Mouse (Mus musculus) liver, embryonic 11.5 days (tissue): ENCODE results near the gene Ctcfl. TPM values are rescaled to one million over a fixed set of nuclear protein-coding genes. Genes with fewer than 3 reads are reported as not detected.

Experiments
- ATAC-seq: fragments of 200-750 bp; cut with Nextera tagmentation; replicated peaks from 2 replicates; pipeline ENCODE4 v1.8.0; 2017; ENCODE audit warnings: moderate number of reproducible peaks, mild to moderate bottlenecking, moderate TSS enrichment, moderate library complexity; ENCODE audit not compliant: low FRiP score
- DNase-seq: peaks from one replicate; pipeline ENCODE4 v3.0.0-alpha.2; 2017; ENCODE audit warnings: low spot score
- H3K27ac ChIP-seq: fragments of 300-500 bp; sonication (generic); 2 replicates; pipeline ENCODE4 v1.5.1; 2014; ENCODE audit warnings: mild to moderate bottlenecking, low read depth, low read length, control low read depth
- H3K27me3 ChIP-seq: fragments of 300-500 bp; sonication (generic); replicated peaks from 2 replicates; pipeline ENCODE4 v1.6.1; 2014; ENCODE audit warnings: low read length, mixed read lengths; ENCODE audit not compliant: control insufficient read depth, insufficient read depth
- H3K36me3 ChIP-seq: fragments of 300-500 bp; sonication (generic); 2 replicates; pipeline ENCODE4 v1.6.1; 2014; ENCODE audit warnings: mild to moderate bottlenecking, low read length, moderate library complexity, mixed read lengths; ENCODE audit not compliant: control insufficient read depth, insufficient read depth
- H3K4me1 ChIP-seq: fragments of 300-500 bp; sonication (generic); replicated peaks from 2 replicates; pipeline ENCODE4 v1.6.1; 2014; ENCODE audit warnings: low read length, mixed read lengths; ENCODE audit not compliant: control insufficient read depth, insufficient read depth
- H3K4me2 ChIP-seq: fragments of 300-500 bp; sonication (generic); 2 replicates; pipeline ENCODE4 v1.6.1; 2014; ENCODE audit warnings: mild to moderate bottlenecking, control low read depth, moderate library complexity
- H3K4me3 ChIP-seq: fragments of 300-500 bp; sonication (generic); 2 replicates; pipeline ENCODE4 v1.5.1; 2014; ENCODE audit warnings: low read depth, low read length, control low read depth
- H3K9ac ChIP-seq: fragments of 300-500 bp; sonication (generic); 2 replicates; pipeline ENCODE4 v1.6.1; 2014; ENCODE audit warnings: low read depth, low read length, control low read depth
- H3K9me3 ChIP-seq: fragments of 300-500 bp; sonication (generic); 2 replicates; pipeline ENCODE4 v1.6.1; 2016; ENCODE audit warnings: low read length, inconsistent platforms, mixed read lengths; ENCODE audit not compliant: control insufficient read depth
- WGBS: fragments of 180-500 bp; shearing (Covaris S2); extraction: QIAGEN DNeasy Blood & Tissue Kit; methylation state at CpG from one replicate; pipeline ENCODE4 v1.1.7; 2014; 5-methylcytosine and 5-hydroxymethylcytosine counted together
- polyA plus RNA-seq: library from polyadenylated mRNA; unstranded; fragments of >200 nt; fragmentation: Nextera tagmentation; extraction: Ambion mirVana; gene quantifications from 2 replicates; pipeline ENCODE4 v1.2.1, GENCODE M21; 2014

Gene Ctcfl
- polyA plus RNA-seq, 1 experiment from 2014 or later, result 0.07 TPM

DNA sequence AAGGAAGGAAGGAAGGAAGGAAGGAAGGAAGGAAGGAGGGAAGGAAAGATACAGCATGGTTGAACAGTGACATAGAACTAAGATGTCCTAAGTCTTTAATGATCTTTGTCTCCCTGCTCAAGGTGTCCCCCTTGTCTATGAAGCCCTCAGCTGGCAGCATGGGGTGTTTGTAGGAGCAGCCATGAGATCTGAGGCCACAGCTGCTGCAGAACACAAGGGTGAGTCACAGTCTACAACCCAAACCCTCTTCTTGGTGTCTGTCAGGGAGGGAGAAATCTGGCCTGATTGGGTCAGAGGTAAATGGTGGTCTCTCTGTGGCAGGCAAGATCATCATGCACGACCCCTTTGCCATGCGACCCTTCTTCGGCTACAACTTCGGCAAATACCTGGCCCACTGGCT, 38.5 kb upstream of the Ctcfl start:
- Histone ChIP-seq H3K9ac (no peak overlapping the region), H3K36me3 (no peaks in the 10 kb centered on the region), H3K9me3 (no peaks in the 10 kb centered on the region), H3K4me3 (no peak overlapping the region), H3K27ac (no peak overlapping the region), H3K27me3 (no peaks in the 10 kb centered on the region), H3K4me2 (no peak overlapping the region), H3K4me1 (no peaks in the 10 kb centered on the region; the same call in 1 of the 2 replicates)
- no peak for DNase-seq
- ATAC-seq, result no peak
- WGBS, result 88% methylated on average over 4 of the region's 4 CpGs

DNA sequence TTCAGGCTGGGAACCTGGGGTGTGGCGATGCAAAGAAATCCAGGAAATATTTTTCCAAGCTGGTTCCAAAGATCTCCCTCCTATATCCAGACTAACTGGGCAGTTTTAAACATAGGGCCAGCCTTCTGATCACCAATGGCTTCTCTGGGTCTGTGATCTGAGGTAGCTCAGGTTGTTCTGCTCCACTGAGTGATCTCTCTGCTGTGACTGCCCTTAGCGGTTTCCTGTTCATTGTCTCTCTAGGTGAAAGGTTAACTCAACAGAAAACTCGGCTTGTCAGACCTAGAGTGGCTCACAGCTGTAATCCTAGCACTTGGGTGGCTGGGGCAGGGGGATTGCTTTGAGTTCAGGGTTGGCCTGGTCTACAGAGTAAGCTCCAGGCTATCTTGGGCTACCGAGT, 38.1 kb upstream of the Ctcfl start:
- DNase-seq, result no peak

GRCm38 (mm10) chr2:173156923-173157322, 37.6 kb upstream of the Ctcfl start:
- H3K4me3 ChIP-seq, result no peak overlapping the region
- ATAC-seq (no peak), DNase-seq (no peak)
- H3K4me2 ChIP-seq, result no peak overlapping the region
- H3K9me3 ChIP-seq, result no peaks in the 10 kb centered on the region
- H3K27ac ChIP-seq, result no peak overlapping the region
- H3K36me3 ChIP-seq, result no peaks in the 10 kb centered on the region
- H3K9ac ChIP-seq, result no peak overlapping the region
- WGBS, result 84% methylated on average over 13 of the region's 13 CpGs
- H3K4me1 ChIP-seq, result no peaks in the 10 kb centered on the region; the same call in 1 of the 2 replicates
- H3K27me3 ChIP-seq, result no peaks in the 10 kb centered on the region

More for the DNA sequence above, 38.1 kb upstream of the Ctcfl start:
- Histone ChIP-seq H3K9ac (no peak overlapping the region), H3K27ac (no peak overlapping the region), H3K9me3 (no peaks in the 10 kb centered on the region), H3K36me3 (no peaks in the 10 kb centered on the region), H3K4me2 (no peak overlapping the region), H3K4me1 (no peaks in the 10 kb centered on the region; the same call in 1 of the 2 replicates), H3K4me3 (no peak overlapping the region), H3K27me3 (no peaks in the 10 kb centered on the region)
- no peak for ATAC-seq
- WGBS, result 60% methylated on average over 4 of the region's 4 CpGs

- no peak overlapping the region for H3K9ac ChIP-seq
- no peaks in the 10 kb centered on the region for H3K9me3 ChIP-seq
- no peaks in the 10 kb centered on the region; the same call in 1 of the 2 replicates for H3K4me1 ChIP-seq
- no peak overlapping the region for H3K4me2 ChIP-seq
- DNase-seq (no peak), ATAC-seq (no peak)
- H3K27me3 ChIP-seq, result no peaks in the 10 kb centered on the region
- H3K4me3 ChIP-seq, result no peak overlapping the region
- 88% methylated on average over 10 of the region's 10 CpGs for WGBS
- H3K36me3 ChIP-seq, result no peaks in the 10 kb centered on the region
- H3K27ac ChIP-seq, result no peak overlapping the region
Observed at GRCm38 (mm10) chr2:173155907-173156306, 36.6 kb upstream of the Ctcfl start.

GRCm38 (mm10) chr2:173154962-173155361, 35.6 kb upstream of the Ctcfl start:
- Histone ChIP-seq H3K4me3 (no peak overlapping the region), H3K9me3 (no peaks in the 10 kb centered on the region), H3K9ac (no peak overlapping the region), H3K36me3 (no peaks in the 10 kb centered on the region), H3K4me2 (no peak overlapping the region), H3K27me3 (no peaks in the 10 kb centered on the region), H3K4me1 (no peaks in the 10 kb centered on the region; the same call in 1 of the 2 replicates), H3K27ac (no peak overlapping the region)
- DNase-seq (no peak), ATAC-seq (no peak)
- 85% methylated on average over 14 of the region's 14 CpGs for WGBS

DNA sequence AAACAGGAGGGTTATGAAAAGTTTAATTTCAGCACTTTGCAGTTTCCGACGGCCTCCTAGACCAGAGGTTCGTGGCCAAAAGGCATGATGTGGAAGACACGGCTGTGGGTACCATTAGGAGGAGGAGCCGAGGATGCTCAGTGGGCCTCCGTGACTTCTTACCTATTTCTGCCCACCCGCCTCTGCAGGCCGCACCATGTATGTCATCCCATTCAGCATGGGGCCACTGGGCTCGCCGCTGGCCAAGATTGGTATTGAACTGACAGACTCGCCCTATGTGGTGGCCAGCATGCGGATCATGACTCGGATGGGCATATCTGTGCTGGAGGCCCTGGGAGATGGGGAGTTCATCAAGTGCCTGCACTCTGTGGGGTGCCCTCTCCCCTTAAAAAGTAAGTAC, 35.2 kb upstream of the Ctcfl start:
- Histone ChIP-seq H3K9me3 (no peaks in the 10 kb centered on the region), H3K36me3 (no peaks in the 10 kb centered on the region), H3K9ac (no peak overlapping the region), H3K27me3 (no peaks in the 10 kb centered on the region), H3K27ac (no peak overlapping the region), H3K4me2 (no peak overlapping the region), H3K4me3 (no peak overlapping the region), H3K4me1 (no peaks in the 10 kb centered on the region; the same call in 1 of the 2 replicates)
- ATAC-seq (no peak), DNase-seq (no peak)
- WGBS, result 87% methylated on average over 13 of the region's 13 CpGs

DNA sequence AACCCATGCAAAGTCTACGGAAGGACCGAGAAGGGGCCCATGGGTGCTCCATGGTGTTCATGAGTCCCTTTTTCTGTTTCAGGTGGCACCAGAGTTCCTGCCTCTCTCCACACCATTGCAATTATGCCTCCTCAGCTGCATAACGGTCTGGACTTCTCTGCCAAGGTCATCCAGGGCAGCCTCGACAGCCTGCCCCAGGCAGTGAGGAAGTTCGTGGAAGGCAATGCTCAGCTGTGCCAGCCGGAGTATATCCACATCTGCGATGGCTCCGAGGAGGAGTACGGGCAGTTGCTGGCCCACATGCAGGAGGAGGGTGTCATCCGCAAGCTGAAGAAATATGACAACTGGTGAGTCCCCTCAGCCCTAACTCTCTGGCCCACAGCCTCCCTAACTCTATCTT, 33.9 kb upstream of the Ctcfl start:
- Histone ChIP-seq H3K9me3 (no peaks in the 10 kb centered on the region), H3K27me3 (no peaks in the 10 kb centered on the region), H3K27ac (no peak overlapping the region), H3K36me3 (no peaks in the 10 kb centered on the region), H3K9ac (no peak overlapping the region), H3K4me3 (no peak overlapping the region), H3K4me2 (no peak overlapping the region), H3K4me1 (no peaks in the 10 kb centered on the region)
- 83% methylated on average over 10 of the region's 10 CpGs for WGBS
- DNase-seq (no peak), ATAC-seq (no peak)

DNA sequence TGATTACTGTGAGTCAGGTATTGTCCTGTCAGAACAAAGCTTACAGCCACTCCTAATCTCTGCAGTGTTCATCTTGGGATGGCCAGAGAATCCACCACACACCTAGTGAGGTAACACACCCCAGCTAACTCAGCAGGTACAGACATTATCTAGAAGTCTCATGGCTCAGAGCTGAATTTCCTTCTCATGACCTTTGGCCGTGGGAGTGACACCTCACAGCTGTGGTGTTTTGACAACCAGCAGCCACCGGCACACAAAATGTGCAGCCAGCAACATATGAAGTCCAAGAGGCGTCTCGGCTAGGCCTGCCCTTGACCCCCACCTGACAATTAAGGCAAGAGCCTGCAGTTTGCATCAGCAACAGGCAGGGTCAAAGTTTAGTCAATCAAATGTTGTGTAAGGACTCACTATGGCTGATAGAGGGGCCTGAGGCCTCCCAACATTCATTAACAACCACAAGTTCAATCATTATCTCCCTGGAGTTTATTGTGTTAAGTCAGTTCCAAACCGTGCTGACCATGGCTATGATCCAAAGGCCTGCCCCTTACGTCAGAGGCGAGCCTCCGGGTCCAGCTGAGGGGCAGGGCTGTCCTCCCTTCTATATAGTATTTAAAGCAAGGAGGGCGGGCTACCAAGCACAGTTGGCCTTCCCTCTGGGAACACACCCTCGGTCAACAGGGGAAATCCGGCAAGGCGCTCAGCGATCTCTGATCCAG, 33.3 kb upstream of the Ctcfl start, which contains the start of gene Pck1:
Gene Pck1 (plus strand): TSS at position 613 of the 716 bp plus-strand sequence.
- Histone ChIP-seq H3K27me3 (no peaks in the 10 kb centered on the region), H3K4me3 (no peak within 1 kb of the TSS), H3K9me3 (no peaks in the 10 kb centered on the region), H3K4me2 (no peak within 1 kb of the TSS), H3K27ac (no peak within 1 kb of the TSS), H3K4me1 (no peaks in the 10 kb centered on the region), H3K9ac (no peak within 1 kb of the TSS), H3K36me3 (no peaks in the 10 kb centered on the region)
- DNase-seq (no peak), ATAC-seq (peak; percentile 66)
- WGBS, result 70% methylated on average over 13 of the region's 13 CpGs

DNA sequence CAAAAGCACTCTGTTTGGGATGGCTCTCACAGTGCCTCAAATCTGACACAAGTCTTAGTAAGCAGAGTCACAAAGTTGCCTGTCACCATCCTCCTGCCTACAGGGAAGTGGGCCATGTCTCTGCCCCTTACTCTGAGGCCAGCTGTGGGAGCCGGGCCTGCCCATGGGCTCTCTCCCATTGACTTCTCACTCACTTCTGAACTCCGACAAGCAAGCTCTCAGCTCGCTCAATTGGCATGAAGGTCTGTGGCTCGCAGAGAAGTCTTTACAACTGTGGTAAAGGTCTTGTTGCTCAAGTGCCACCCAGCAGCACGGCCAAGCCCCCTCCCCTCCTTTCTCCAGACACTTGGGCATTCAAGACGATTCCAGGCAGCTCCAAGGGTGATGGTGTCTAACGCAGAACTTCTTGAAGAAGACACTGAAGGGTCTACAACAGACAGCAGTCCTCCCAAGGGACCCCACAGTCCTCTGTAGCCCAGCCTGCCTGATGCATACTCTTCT, 32.5 kb upstream of the Ctcfl start:
- H3K4me2 ChIP-seq, result no peak overlapping the region
- no peaks in the 10 kb centered on the region for H3K4me1 ChIP-seq
- no peak for DNase-seq
- H3K9ac ChIP-seq, result no peak overlapping the region
- no peaks in the 10 kb centered on the region for H3K36me3 ChIP-seq
- no peak overlapping the region for H3K27ac ChIP-seq
- no peak overlapping the region for H3K4me3 ChIP-seq
- WGBS, result 80% methylated on average over 7 of the region's 7 CpGs
- no peak for ATAC-seq
- H3K27me3 ChIP-seq, result no peaks in the 10 kb centered on the region
- no peaks in the 10 kb centered on the region for H3K9me3 ChIP-seq
